Mouse (Mus musculus) forebrain, embryonic 12.5 days (tissue): ENCODE data around the gene Gdf3. TPM values are rescaled to one million over a fixed set of nuclear protein-coding genes. Genes with fewer than 3 reads are reported as not detected.

Experiments
- polyA plus RNA-seq: library from polyadenylated mRNA; unstranded; fragments of >200 nt; fragmentation: Nextera tagmentation; extraction: Ambion mirVana; gene quantifications from 2 replicates; pipeline ENCODE4 v1.2.1, GENCODE M21; 2016

Gdf3 gene
- polyA plus RNA-seq, 1 experiment from 2014 or later, result not detected

Other genes with a start within 250 kb of the Gdf3 start
- 81.6 and 84.6 TPM in 2 replicates for gene Rimklb, start 111.3 kb downstream of the Gdf3 start, polyA plus RNA-seq
- gene Mfap5, start 104.2 kb downstream of the Gdf3 start, polyA plus RNA-seq, result 0.51 and 0.75 TPM in 2 replicates
- not detected in 2 replicates for gene Aicda, start 56.3 kb downstream of the Gdf3 start, polyA plus RNA-seq
- 1.6 and 1.9 TPM in 2 replicates for gene Apobec1, start 7.6 kb downstream of the Gdf3 start, polyA plus RNA-seq
- gene Dppa3, start 16.3 kb upstream of the Gdf3 start, polyA plus RNA-seq, result not detected in 2 replicates
- 0.19 and 0.22 TPM in 2 replicates for gene Nanog, start 97.4 kb upstream of the Gdf3 start, polyA plus RNA-seq
- 17.7 and 24.2 TPM in 2 replicates for gene Slc2a3, start 191.6 kb upstream of the Gdf3 start, polyA plus RNA-seq
- 5.7 and 5.8 TPM in 2 replicates for gene Foxj2, start 209.8 kb upstream of the Gdf3 start, polyA plus RNA-seq
- gene C3ar1, start 246.1 kb upstream of the Gdf3 start, polyA plus RNA-seq, result 1.2 TPM in 2 replicates